Mouse (Mus musculus): ENCODE results near the gene Olfr76. TPM values are rescaled to one million over a fixed set of nuclear protein-coding genes. Genes with fewer than 3 reads are reported as not detected.

Gene Olfr76
- polyA plus RNA-seq (2012; rRNA removed): not detected in 2 replicates

GRCm38 (mm10) chr19:12123103-12123502 lies at the start of gene Olfr76:
Gene Olfr76 (minus strand): TSS chr19:12123203.

GRCm38 (mm10) chr19:12170062-12170599 lies 47.1 kb upstream of the Olfr76 start, which contains the start of gene Olfr1555-ps1:
Gene Olfr1555-ps1 (minus strand): TSS chr19:12170112.

GRCm38 (mm10) chr19:12115797-12116196 lies 7.2 kb downstream of the Olfr76 start, which contains the start of gene Olfr1428:
Gene Olfr1428 (minus strand): TSS chr19:12115897.

GRCm38 (mm10) chr19:12103234-12103633 lies 19.8 kb downstream of the Olfr76 start, which contains the start of gene Olfr1427:
Gene Olfr1427 (minus strand): TSS chr19:12103334.

GRCm38 (mm10) chr19:12091913-12092312 lies 31.1 kb downstream of the Olfr76 start, which contains the start of gene Olfr1426:
Gene Olfr1426 (minus strand): TSS chr19:12092013.

GRCm38 (mm10) chr19:12077631-12078030 lies 45.4 kb downstream of the Olfr76 start, which contains the start of gene Olfr1425:
Gene Olfr1425 (minus strand): TSS chr19:12077731.

Other genes starting within 250 kb of the Olfr76 start
- gene Olfr1419, start 248.1 kb downstream of the Olfr76 start, polyA plus RNA-seq (2012; rRNA removed): 0.04 TPM in 2 replicates
- not detected in 2 replicates for gene Olfr1420, start 236.6 kb downstream of the Olfr76 start, polyA plus RNA-seq (2012; rRNA removed)
- 26.2 and 28.7 TPM in 2 replicates for gene Patl1, start 210.8 kb downstream of the Olfr76 start, polyA plus RNA-seq (2012; rRNA removed)
- gene Osbp, start 157.3 kb downstream of the Olfr76 start, polyA plus RNA-seq (2012; rRNA removed): 32.1 and 33.5 TPM in 2 replicates
- gene Olfr1423, start 81.9 kb downstream of the Olfr76 start, polyA plus RNA-seq (2012; rRNA removed): not detected in 2 replicates
- gene Olfr1424, start 60.5 kb downstream of the Olfr76 start, polyA plus RNA-seq (2012; rRNA removed): 0.14 TPM in 1 of 2 replicates, not detected in the other
- gene Olfr1425, start 45.5 kb downstream of the Olfr76 start, polyA plus RNA-seq (2012; rRNA removed): not detected in 2 replicates
- gene Olfr1426, start 31.2 kb downstream of the Olfr76 start, polyA plus RNA-seq (2012; rRNA removed): not detected in 2 replicates
- gene Olfr1427, start 19.9 kb downstream of the Olfr76 start, polyA plus RNA-seq (2012; rRNA removed): not detected in 2 replicates
- gene Olfr1428, start 7.3 kb downstream of the Olfr76 start, polyA plus RNA-seq (2012; rRNA removed): not detected in 2 replicates
- not detected in 2 replicates for gene Olfr1555-ps1, start 46.9 kb upstream of the Olfr76 start, polyA plus RNA-seq (2012; rRNA removed)
- gene Olfr1431, start 77.4 kb upstream of the Olfr76 start, polyA plus RNA-seq (2012; rRNA removed): not detected in 2 replicates
- gene Olfr1432, start 109.4 kb upstream of the Olfr76 start, polyA plus RNA-seq (2012; rRNA removed): not detected in 2 replicates
- gene Olfr262, start 118.5 kb upstream of the Olfr76 start, polyA plus RNA-seq (2012; rRNA removed): not detected in 2 replicates
- gene Olfr235, start 137.8 kb upstream of the Olfr76 start, polyA plus RNA-seq (2012; rRNA removed): not detected in 2 replicates
- not detected in 2 replicates for gene Olfr1434, start 156.7 kb upstream of the Olfr76 start, polyA plus RNA-seq (2012; rRNA removed)
- not detected in 2 replicates for gene Olfr1436, start 175.9 kb upstream of the Olfr76 start, polyA plus RNA-seq (2012; rRNA removed)
- not detected in 2 replicates for gene Olfr1437, start 201.9 kb upstream of the Olfr76 start, polyA plus RNA-seq (2012; rRNA removed)
- not detected in 2 replicates for gene Olfr1438-ps1, start 212.7 kb upstream of the Olfr76 start, polyA plus RNA-seq (2012; rRNA removed)